Mouse (Mus musculus) stomach, embryonic 16.5 days (tissue): ENCODE measurements around the gene C2cd4d. TPM values are rescaled to one million over a fixed set of nuclear protein-coding genes. Genes with fewer than 3 reads are reported as not detected.

Experiments
- ATAC-seq: fragments of 200-750 bp; cut with Nextera tagmentation; 2 replicates; pipeline ENCODE4 v1.8.0; 2017; ENCODE audit warnings: moderate number of reproducible peaks, moderate TSS enrichment; ENCODE audit not compliant: insufficient read depth, low FRiP score
- H3K27ac ChIP-seq: fragments of 300-500 bp; sonication (generic); 2 replicates; pipeline ENCODE4 v1.5.1; 2014; ENCODE audit warnings: low read length
- H3K27me3 ChIP-seq: fragments of 300-500 bp; sonication (generic); 2 replicates; pipeline ENCODE4 v1.6.1; 2014; ENCODE audit warnings: low read length, control low read depth, mixed read lengths; ENCODE audit not compliant: control insufficient read depth, insufficient read depth
- H3K36me3 ChIP-seq: fragments of 300-500 bp; sonication (generic); 2 replicates; pipeline ENCODE4 v1.6.1; 2014; ENCODE audit warnings: low read length; ENCODE audit not compliant: control insufficient read depth, insufficient read depth
- H3K4me1 ChIP-seq: fragments of 300-500 bp; sonication (generic); 2 replicates; pipeline ENCODE4 v1.6.1; 2014; ENCODE audit warnings: low read length, control low read depth, mixed read lengths; ENCODE audit not compliant: control insufficient read depth, insufficient read depth
- H3K4me2 ChIP-seq: fragments of 300-500 bp; sonication (generic); 2 replicates; pipeline ENCODE4 v1.6.1; 2014; ENCODE audit warnings: low read depth, low read length, mixed read lengths
- H3K4me3 ChIP-seq: fragments of 300-500 bp; sonication (generic); replicated peaks from 2 replicates; pipeline ENCODE4 v1.5.1; 2014; ENCODE audit warnings: mild to moderate bottlenecking, low read length
- H3K9ac ChIP-seq: fragments of 300-500 bp; sonication (generic); 2 replicates; pipeline ENCODE4 v1.6.1; 2014; ENCODE audit warnings: low read length
- H3K9me3 ChIP-seq: fragments of 300-500 bp; sonication (generic); replicated peaks from 2 replicates; pipeline ENCODE4 v1.6.1; 2016; ENCODE audit warnings: low read length, control low read depth; ENCODE audit not compliant: control insufficient read depth
- WGBS: fragments of 180-500 bp; shearing (Covaris S2); extraction: QIAGEN DNeasy Blood & Tissue Kit; methylation state at CpG from one replicate; pipeline ENCODE4 v1.1.7; 2014; 5-methylcytosine and 5-hydroxymethylcytosine counted together
- polyA plus RNA-seq: library from polyadenylated mRNA; unstranded; fragments of >200 nt; fragmentation: Nextera tagmentation; extraction: Ambion mirVana; gene quantifications from 2 replicates; pipeline ENCODE4 v1.2.1, GENCODE M21; 2015

Gene C2cd4d
- polyA plus RNA-seq, 1 experiment from 2014 or later: 0.65 TPM

DNA sequence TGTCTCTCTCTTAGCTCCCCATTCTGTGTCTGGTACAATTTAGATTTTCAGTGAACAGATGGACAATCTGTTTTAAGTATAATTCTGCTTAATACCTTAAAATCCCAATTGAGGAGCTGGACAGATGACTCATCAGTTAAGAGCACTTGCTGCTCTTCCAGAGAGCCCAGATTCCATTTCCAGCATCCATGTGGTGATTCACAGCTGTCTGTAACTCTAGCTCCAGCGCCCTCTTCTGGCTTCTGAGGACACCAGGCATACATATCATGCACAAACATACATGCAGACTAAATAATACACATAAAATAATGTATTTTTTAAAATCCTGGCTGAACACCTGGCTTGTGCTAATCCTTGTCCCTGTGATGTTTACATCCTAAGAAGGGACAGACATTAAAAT lies 1.4 kb upstream of the C2cd4d start:
- H3K9ac ChIP-seq: no peak overlapping the region
- no peak overlapping the region for H3K4me2 ChIP-seq
- H3K4me1 ChIP-seq: no peaks in the 10 kb centered on the region
- no peak for ATAC-seq
- H3K9me3 ChIP-seq: no peaks in the 10 kb centered on the region
- H3K36me3 ChIP-seq: no peaks in the 10 kb centered on the region
- H3K27ac ChIP-seq: no peak overlapping the region
- WGBS: 3% methylated on average over 1 of the region's 1 CpGs
- no peaks in the 10 kb centered on the region for H3K27me3 ChIP-seq
- H3K4me3 ChIP-seq: no peak overlapping the region

DNA sequence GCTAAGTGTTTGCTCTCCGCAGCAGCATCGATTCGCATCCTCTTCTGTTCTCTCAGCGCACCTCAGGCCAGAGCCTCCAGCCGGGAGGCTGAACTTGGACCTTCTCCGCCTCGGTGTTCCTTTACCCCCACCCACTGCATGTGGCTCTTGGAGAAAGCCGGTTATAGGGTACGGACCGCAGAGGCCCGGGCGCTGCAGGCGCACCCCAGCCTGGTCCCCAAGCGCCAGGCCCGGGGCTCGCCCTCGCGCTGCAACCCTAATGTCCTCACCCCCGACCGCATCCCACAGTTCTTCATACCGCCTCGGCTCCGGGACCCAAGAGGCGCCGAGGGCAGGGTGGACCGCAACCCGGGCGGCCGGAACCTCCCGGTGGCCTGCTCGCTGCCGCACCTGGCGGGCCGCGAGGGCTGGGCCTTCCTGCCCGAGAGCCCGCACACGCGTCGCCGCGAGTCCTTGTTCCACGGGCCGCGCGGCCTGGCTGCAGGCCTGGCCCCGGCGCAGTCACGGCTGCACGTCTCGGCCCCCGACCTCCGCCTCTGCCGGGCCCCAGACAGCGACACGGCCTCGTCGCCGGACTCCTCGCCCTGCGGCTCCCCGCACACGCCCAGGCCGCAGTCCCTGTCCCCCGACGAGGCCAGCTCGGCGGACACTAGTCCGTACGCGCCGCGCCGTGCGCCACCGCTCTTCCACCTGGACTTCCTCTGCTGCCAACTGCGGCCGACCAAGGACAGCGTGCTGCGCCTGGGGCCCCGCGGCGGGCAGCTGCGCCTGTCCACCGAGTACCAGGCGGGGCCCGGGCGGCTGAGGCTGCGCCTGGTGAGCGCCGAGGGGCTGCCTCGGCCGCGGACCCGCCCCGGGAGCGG lies 1.3 kb downstream of the C2cd4d start:
- no peaks in the 10 kb centered on the region for H3K9me3 ChIP-seq
- ATAC-seq: peak; percentile 36; the same call in 1 of the 2 replicates
- H3K9ac ChIP-seq: peak overlapping the region; percentile 82
- H3K36me3 ChIP-seq: no peaks in the 10 kb centered on the region
- H3K4me2 ChIP-seq: peak overlapping the region; percentile 92
- WGBS: 7% methylated on average over 96 of the region's 97 CpGs
- peak overlapping the region; percentile 57 for H3K4me3 ChIP-seq
- H3K27me3 ChIP-seq: no peaks in the 10 kb centered on the region
- no peaks in the 10 kb centered on the region for H3K4me1 ChIP-seq
- H3K27ac ChIP-seq: no peak overlapping the region

DNA sequence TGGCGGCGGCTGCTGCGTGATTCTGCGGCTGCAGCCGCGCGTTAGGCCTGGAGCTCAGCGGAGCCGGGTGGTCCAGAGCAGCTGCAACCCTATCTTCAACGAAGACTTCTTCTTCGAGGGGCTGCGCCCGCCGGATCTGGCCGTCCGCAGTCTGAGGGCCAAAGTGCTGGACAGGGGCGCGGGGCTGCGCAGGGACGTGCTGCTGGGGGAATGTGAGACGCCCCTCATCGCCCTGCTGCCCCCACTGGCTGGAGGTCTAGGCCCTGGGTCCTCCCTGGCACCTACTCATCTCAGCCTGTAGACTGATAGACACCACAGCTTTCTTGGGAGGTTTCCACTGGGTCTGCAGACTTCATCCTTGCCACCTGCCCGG lies 1.9 kb downstream of the C2cd4d start:
- peak overlapping the region; percentile 57 for H3K4me3 ChIP-seq
- no peak for ATAC-seq
- no peak overlapping the region for H3K27ac ChIP-seq
- WGBS: 4% methylated on average over 23 of the region's 23 CpGs
- peak overlapping the region; percentile 92 for H3K4me2 ChIP-seq
- H3K4me1 ChIP-seq: no peaks in the 10 kb centered on the region
- no peaks in the 10 kb centered on the region for H3K36me3 ChIP-seq
- no peaks in the 10 kb centered on the region for H3K27me3 ChIP-seq
- no peaks in the 10 kb centered on the region for H3K9me3 ChIP-seq
- peak overlapping the region; percentile 82 for H3K9ac ChIP-seq

DNA sequence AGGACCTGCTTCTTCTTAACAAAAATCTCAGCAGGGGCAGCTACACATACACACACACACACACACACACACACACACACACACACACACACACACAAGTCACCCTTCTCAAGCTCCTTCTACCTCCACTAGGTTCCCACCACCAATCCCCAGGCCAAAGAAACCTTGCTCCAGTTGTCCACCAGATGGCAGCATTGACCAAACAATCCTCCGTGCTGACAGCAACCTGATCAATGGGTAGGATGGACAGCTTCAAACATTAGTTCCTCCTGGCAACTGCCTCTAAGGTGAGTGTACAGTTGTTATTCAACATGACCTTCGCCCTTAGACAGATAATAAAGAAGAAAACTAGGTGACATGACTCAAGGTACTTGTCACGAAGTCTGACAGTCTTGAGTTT lies 4.5 kb downstream of the C2cd4d start:
- Histone ChIP-seq H3K4me2 (no peak overlapping the region), H3K4me1 (0 out of 2 replicates have a peak, but pooled peaks cover 4% of the 10 kb centered on the region), H3K27me3 (no peaks in the 10 kb centered on the region), H3K4me3 (no peak overlapping the region), H3K36me3 (no peaks in the 10 kb centered on the region), H3K9ac (no peak overlapping the region), H3K27ac (no peak overlapping the region; the same call in 1 of the 2 replicates), H3K9me3 (no peaks in the 10 kb centered on the region)
- ATAC-seq: peak; percentile 25; the same call in 1 of the 2 replicates
- WGBS: 14% methylated on average over 3 of the region's 3 CpGs

DNA sequence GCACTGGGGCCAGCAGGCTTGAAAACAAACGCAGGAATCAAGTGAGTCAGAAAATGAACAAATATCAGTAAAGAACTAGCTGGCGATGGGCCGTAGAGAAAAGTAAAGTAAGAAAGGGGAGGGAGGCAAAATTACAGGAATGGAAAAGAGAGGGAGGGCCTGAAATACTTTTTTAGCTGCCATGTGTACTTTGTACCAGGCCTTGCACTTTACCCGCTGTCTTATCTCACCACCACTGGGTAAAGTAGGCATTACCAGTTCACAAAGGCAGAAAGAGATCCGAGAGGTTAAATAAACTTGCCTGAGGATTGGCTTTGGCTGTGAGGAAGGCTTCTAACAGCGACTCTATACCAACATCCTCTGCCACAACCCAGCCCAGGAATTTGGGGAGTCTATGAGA lies 5.3 kb downstream of the C2cd4d start:
- H3K4me3 ChIP-seq: no peak overlapping the region
- ATAC-seq: no peak
- no peaks in the 10 kb centered on the region for H3K36me3 ChIP-seq
- H3K27ac ChIP-seq: peak overlapping the region; percentile 34; the same call in 1 of the 2 replicates
- 0 out of 2 replicates have a peak, but pooled peaks cover 4% of the 10 kb centered on the region for H3K4me1 ChIP-seq
- H3K4me2 ChIP-seq: no peak overlapping the region
- no peaks in the 10 kb centered on the region for H3K9me3 ChIP-seq
- WGBS: 61% methylated on average over 6 of the region's 6 CpGs
- no peak overlapping the region for H3K9ac ChIP-seq
- H3K27me3 ChIP-seq: no peaks in the 10 kb centered on the region

DNA sequence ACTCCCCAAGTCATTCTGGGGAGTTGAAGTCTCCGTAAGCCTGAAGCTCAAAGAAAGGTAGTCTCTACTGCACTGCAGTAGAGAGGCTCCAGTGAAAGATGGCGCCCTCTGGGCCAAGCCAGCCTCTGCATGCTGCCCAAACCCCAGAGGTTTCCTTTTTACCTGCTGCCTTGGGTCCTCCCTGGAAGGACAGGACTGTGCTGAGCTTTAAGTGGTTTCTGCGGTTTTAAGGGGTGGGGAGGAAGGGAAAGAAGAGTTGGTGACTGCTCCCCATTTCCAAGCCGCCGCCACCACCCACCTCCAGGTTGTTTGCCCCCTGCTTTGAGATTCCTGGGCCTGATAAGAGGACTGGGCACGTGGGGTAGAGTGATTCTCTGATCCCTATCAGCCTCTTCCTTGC lies 6.4 kb downstream of the C2cd4d start:
- no peaks in the 10 kb centered on the region for H3K36me3 ChIP-seq
- H3K4me1 ChIP-seq: 0 out of 2 replicates have a peak, but pooled peaks cover 4% of the 10 kb centered on the region
- no peak overlapping the region for H3K27ac ChIP-seq
- no peak overlapping the region for H3K4me3 ChIP-seq
- WGBS: 65% methylated on average over 6 of the region's 6 CpGs
- H3K9me3 ChIP-seq: no peaks in the 10 kb centered on the region
- H3K9ac ChIP-seq: no peak overlapping the region
- H3K4me2 ChIP-seq: no peak overlapping the region
- no peak for ATAC-seq
- H3K27me3 ChIP-seq: no peaks in the 10 kb centered on the region

DNA sequence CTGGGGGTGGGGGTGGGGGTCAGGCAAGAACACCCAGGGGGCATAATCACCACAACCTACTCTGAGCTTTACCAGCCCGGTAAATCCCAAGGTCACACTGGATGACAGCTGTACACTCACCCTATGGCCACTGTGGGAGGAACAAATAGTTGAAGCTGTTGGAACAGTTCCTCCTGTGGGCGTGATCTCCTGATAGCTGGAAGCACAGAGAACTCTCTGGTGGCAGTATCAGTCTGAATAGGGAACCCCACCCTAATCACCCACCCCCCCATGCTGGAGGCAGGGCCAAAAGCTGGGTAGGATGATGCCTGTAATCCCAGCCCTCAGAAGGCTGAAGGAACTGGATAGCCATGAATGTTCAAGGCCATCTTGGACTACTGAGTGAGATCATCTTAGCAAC lies 7.5 kb downstream of the C2cd4d start:
- H3K9ac ChIP-seq: no peak overlapping the region
- 40% methylated on average over 2 of the region's 2 CpGs for WGBS
- H3K36me3 ChIP-seq: no peaks in the 10 kb centered on the region
- no peak overlapping the region for H3K27ac ChIP-seq
- H3K4me2 ChIP-seq: no peak overlapping the region
- H3K4me3 ChIP-seq: no peak overlapping the region
- H3K4me1 ChIP-seq: peaks cover 7% of the 10 kb centered on the region; the same call in 1 of the 2 replicates
- ATAC-seq: peak; percentile 3; the same call in 1 of the 2 replicates
- H3K27me3 ChIP-seq: no peaks in the 10 kb centered on the region
- no peaks in the 10 kb centered on the region for H3K9me3 ChIP-seq

DNA sequence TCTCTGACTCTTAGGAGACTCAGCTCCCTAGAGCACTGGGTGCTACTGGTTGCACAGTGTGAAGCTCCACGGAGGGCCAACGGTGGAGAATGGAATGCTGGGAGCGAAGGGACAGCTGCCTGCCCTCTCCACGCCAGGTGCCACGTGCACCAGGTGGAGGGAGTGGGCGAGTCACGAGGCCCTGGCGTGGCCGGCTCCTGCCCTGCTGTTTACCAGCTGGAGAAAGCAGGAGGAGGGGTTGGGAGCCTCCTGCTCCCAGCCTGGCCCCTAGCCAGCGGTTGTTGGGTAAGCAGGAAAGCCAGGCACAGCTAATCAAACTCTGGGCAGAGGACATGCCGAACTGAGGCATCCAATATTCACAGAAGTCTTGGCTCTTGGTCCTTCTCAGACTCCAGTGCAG lies 9.4 kb downstream of the C2cd4d start:
- Histone ChIP-seq H3K4me1 (peaks cover 7% of the 10 kb centered on the region; the same call in 1 of the 2 replicates), H3K4me3 (no peak overlapping the region), H3K27ac (no peak overlapping the region), H3K27me3 (no peaks in the 10 kb centered on the region), H3K9me3 (no peaks in the 10 kb centered on the region), H3K9ac (0 out of 2 replicates have a peak overlapping the region, but pooled peaks have one; percentile 17), H3K4me2 (peak overlapping the region; percentile 31), H3K36me3 (no peaks in the 10 kb centered on the region)
- 4% methylated on average over 11 of the region's 11 CpGs for WGBS
- ATAC-seq: peak; percentile 74

DNA sequence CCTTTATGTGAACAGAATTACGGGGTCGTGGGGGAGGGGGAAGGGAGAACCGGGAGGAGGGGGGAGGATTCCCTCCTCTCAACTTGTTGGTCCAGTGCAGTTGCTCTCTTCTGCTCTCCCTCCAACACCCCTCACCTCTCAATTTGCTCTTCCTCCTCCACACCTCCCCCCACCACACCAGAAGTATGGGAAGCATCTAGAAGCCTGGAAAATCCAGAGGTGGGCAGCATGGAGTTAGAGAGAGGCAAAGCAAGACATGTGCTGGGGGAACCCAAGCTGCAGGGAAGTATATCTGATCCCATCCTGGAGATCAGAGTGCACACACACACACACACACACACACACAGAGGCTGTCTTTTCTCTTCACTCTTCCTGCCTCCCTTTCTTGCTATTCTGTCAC lies 9.8 kb downstream of the C2cd4d start:
- Histone ChIP-seq H3K36me3 (no peaks in the 10 kb centered on the region), H3K9ac (0 out of 2 replicates have a peak overlapping the region, but pooled peaks have one; percentile 17), H3K27ac (no peak overlapping the region), H3K27me3 (no peaks in the 10 kb centered on the region), H3K9me3 (no peaks in the 10 kb centered on the region), H3K4me3 (no peak overlapping the region), H3K4me1 (peaks cover 7% of the 10 kb centered on the region; the same call in 1 of the 2 replicates), H3K4me2 (peak overlapping the region; percentile 47)
- 2% methylated on average over 3 of the region's 3 CpGs for WGBS
- no peak for ATAC-seq
